Mouse (Mus musculus) layer of hippocampus, postnatal 36 days (tissue): Measurements from ENCODE around the gene P4ha3. TPM values are rescaled to one million over a fixed set of nuclear protein-coding genes. Genes with fewer than 3 reads are reported as not detected.
A peak's percentile ranks its signal among the peaks of the same experiment; 100 is the strongest.

ENCODE experiments used
- DNase-seq, 2 experiments: peaks; one replicate each; pipeline ENCODE4 v3.0.0; 2022
- total RNA-seq, 2 experiments: library from RNA; stranded (reverse); gene quantifications; 2 replicates each; pipeline ENCODE4 v1.2.3; 2021

The P4ha3 gene
- total RNA-seq, 2 experiments from 2014 or later, result 5.4 to 6.0 TPM

DNA sequence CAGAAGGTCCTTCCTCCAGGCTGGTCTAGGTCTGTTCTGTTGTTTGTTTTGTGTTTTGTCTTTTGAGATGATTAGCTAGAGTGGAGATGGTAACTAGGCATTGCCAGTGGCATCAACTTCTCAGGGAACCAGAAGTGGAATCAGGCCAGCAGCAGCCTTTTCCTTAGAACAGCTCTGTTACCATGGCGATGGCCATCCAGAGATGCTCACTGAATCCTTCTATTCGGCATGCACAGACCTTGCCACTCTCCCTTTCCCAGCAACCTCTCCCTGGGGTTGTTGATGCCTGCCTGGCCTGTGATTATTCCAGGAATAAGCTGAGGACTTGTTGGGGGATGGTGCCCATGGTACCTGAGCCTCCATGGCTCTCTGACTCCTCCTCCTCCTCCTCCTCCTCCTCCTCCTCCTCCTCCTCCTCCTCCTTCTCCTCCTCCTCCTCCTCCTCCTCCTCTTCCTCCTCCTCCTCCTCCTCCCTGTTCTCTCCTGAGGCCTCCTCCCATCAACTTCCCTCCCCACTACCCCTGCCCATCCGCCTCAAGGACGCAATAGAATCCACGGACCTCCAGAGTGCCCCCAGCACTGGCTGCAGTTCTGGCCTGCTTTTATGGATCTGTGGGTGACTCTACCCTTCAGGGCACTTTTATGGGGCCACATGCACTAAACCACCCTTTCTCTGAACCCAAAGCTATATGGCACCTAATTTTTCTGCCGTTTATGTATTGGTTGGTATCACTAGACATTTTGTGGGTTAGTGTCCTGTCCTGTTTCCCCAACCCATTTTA, 22.7 kb downstream of the P4ha3 start:
- DNase-seq, result peak; percentile 28 to 39

DNA sequence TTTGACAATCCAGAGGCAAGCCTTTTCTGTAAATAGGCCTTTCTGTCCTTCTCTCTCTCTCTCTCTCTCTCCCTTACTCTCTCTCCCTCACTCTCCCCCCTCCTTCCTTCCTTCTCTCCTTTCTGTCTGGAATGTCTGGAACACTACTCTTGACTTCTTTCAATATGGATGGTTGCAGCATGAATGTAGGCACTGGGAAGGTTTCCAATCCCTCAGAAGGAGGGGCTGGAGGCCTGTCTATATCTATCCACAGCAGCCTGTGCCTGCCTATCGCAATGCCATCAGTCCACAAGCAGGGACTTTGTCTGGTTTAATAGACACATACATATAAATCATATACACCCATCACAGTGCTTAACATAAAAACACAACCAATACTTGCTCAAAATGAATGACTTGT, 23.9 kb downstream of the P4ha3 start:
- DNase-seq, result no peak

DNA sequence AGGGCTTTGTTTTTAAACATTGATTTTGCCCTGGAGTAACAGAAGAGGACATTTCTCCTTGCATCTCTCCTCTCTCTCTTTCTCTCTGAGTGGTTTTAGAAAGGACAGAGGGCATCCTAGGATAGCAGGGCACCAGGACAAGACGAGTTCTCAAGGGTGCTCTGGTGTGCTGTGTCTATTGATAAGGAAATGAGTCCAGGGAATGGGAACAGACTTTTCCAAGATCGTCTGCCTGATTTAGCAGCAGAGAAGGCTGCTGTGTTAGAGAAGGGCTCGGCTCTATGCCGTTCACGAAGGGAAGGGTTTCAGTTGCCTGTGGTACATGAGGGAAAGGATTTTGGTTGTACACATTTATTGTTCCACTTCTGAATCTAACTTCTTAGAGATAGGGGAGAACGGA, 24.4 kb downstream of the P4ha3 start:
- no peak for DNase-seq

DNA sequence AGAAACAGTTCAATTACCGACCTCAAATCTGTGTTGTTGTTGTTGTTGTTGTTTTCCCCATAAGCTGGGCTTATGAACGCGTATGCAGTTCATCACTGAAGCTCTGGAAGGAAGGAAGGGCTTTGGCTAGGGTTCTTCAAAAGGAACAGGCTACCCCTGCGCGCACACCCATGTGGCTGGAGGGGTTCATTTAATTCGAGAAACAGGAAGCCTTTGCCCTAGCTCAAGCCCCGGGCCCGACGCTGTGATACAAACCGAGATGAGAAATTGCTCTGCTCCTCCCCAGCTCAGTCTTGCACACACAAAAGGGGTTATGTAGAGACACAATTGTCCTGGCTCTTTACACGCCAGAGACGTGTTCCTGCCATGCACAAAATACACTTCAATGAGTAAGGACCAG, 25.0 kb downstream of the P4ha3 start:
- DNase-seq, result no peak

DNA sequence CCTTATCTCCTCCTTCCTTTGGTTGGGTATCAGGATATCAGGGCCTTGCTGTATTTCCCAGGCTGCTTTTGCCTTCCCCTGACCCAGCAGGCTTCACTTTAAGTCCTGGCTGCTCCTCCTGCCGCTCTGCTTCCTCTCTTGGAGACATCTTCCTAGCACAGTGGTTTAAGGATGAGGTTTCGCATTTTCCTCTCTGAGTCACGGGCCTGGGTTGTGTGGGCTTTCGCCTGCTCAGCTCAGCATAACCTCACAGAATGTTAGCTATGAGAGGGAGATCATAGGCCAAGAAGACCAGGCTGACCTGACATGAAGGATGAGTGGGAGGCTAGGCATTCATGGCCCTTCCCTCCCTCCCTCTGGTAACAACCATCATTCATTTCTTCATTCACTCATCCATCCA, 27.4 kb downstream of the P4ha3 start:
- DNase-seq, result no peak

DNA sequence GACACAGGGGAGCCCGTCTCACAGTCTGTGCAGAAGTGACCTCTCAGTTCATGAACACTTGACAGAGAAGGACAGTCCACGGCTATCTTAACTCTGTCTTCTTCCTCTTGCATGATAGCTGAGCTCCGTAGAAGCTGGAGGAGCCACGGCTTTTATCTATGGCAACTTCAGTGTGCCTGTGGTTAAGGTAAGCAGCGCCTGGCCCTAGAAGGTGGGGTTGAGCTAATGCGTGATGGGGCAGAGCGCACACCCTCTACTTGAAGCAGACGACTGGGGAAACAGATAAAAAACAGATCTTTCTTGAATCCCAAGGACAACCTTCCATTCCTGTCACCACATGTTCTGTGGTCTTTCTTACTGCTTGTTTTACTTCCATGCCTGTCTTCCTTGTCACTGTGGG, 31.6 kb downstream of the P4ha3 start:
- DNase-seq, result no peak

DNA sequence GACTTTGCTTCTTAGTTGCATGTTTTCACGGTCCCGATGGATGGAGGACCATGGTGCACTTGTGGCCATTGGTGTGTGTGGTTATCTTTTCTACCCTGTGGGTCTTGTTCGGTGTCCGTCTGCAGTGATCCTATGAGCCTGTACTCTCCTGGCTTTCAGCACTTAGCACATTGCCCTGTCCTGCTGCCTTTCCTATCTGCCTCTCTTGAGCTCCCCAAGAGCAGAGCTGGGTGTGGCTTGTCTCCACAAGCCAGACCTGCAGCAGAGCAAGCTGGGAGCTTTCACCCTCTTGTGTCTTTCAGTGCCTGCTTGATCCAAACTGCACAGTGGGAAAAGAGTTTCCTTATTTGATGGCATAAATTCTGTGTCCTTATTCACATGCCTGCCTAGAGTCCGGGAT, 32.2 kb downstream of the P4ha3 start:
- DNase-seq, result no peak

DNA sequence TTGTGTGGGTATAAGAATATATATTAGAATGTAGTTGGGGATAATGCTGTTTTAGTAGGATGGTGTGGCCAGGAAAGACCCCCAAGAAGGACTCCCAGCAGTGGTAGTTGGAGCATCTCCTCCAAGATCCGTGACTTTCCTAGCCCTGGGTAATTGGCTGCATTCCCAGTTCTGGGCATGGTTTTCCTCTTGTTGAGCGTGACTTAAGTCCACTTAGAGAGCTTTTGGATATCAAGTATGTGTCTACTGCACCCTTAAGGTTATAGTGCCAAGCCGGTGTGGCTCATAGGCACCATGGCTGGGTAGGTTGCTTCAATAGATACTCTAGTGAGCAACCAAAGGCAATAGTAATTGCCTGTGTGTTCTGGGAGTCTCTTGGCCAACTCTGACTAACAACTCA, 38.4 kb downstream of the P4ha3 start:
- no peak for DNase-seq

DNA sequence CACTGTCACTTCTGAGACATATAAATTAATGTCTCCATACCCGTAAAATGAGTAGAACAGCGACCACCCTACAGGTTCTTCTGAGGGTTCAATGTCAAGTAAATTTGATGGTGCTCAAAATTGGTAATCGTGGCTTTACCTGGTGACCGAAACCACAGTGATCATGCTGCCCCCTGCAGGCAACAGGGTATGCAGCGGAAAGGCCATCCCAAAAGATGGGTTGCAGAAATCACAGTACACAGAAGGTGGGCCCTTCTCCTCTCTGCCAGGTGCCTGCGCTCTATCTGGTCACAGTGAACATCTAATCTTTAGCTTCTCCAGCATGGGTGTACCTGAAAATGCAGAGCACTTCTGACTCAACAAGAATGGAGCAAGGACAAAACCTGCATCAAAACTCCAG, 40.2 kb downstream of the P4ha3 start:
- peak in 1 of 2 experiments; percentile 30 for DNase-seq

DNA sequence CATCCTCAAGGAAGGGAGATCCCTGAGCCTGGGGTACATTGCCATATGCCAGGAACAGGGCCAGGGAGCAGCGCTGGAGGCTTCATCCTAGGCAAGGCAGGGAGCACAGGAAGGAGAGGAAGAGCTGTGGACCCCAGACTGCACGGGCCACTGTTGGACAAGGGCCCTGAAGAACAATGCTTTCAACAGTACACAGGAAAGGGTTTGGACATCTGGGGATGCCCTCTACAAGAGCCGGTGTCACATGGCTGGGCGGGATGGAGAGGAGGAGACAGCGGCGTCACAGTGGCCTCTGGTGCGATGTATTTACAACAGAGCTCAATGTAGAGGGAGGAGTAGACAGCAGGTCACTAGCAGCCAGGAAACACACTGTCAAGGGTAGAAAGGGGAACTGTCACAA, 42.2 kb downstream of the P4ha3 start:
- no peak for DNase-seq

DNA sequence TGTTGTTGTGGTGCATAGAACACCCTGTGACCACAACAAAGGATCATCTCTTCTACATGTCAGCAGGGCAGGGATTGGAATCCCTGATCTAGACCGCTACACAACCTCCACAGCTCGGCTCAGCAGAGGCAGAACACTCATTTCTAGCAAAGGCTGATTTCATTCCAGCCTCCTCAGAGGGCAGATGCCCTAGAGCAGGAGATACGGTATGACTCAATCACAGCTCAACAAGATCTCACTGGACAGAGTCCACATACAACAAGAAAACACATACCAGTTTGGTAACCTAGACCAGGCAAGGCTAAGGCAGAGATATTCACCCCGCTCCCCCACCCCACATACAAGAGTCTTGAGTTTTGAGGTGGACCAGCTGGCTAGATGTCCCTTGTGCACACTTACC, 43.3 kb downstream of the P4ha3 start:
- no peak for DNase-seq

DNA sequence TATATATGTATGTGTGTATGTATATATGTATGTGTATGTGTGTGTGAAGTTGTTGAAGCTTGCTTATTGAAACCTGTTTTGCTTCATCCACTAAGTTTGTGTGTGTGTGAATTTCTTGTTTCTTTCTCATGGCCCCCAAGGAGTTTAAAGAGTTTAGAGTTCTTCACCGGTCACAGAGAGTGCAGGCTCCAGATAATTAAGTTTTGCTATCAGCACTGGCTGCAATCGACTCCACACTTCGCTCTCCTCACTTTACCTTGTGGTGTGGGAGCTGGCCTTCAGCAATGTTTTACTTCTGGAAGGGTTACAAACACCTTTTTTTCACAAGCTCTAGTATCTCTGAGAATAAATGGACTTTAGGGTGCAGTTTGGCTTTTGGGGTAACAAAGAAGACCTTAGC, 45.9 kb downstream of the P4ha3 start:
- DNase-seq, result no peak

DNA sequence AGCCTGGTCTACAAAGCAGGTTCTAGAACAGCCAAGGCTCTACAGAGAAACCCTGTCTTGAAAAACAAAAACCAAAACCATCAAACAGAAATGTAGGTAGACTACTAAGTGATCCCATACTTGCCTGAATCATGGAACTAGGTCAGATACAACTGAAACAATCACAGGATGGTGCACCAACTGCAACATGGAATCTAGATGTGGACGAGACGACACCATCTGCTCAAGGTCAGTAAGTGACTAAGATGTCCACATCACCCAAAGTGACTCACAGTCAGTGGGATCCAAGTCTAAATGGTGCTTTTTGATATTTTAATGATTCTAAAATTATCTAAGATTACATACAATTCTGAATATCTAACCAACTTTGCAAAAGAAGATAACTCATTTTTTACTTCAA, 50.6 kb downstream of the P4ha3 start:
- DNase-seq, result no peak

DNA sequence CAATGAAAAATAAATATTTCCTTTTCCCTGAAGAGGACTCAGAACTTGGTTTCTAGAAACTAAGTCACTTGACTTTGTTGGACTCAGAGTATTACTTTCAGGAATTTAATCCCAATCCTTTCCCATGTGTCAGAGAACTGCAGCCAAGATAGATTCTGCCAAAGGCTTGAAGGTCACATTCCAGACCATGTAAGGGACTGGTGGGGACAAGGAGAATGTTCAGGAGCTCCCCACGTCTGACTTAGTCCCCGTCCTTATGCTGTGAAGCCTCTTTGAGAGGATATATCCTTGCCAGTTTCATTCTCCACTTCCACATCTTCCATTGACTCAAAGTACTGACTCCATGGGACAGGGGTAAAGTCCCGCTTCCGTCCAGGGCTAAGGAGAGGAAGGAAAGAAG, 69.7 kb downstream of the P4ha3 start:
- no peak for DNase-seq

DNA sequence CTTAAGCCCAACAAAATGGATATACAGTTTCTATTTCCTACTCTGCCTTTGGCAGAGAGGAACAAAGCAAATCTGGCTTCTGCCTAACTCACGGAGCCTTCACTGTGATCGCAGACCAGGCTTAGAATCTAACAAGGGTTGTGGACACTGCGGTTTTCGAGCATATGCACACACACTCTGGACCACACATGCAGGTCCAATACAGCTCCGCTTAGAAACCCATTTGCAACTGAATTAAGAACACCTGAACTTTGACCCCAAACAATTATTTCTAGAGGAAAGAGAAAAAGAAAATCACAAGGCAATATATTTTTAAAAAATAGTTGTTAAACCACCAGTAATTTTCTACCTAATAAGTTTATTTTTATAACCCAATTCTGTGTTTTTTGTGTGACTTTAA, 71.0 kb downstream of the P4ha3 start:
- no peak for DNase-seq

DNA sequence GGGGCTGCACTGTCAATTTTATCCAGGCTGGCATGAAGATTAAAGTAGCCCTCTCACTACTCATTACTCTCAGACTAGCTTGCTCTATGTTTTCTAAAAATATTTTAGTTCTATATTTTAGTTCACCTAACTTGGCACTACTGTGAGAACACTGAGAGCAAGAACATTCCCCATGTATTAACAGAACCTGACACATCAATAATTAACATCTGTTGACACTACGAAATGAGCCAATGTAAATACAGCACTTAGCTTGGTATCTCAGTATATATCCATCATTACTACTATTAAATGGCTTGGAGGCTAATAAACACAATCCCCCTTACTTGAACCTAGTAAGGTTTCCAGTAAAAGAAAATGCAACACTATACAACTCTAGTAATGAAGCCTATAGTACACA, 71.4 kb downstream of the P4ha3 start:
- DNase-seq, result no peak

DNA sequence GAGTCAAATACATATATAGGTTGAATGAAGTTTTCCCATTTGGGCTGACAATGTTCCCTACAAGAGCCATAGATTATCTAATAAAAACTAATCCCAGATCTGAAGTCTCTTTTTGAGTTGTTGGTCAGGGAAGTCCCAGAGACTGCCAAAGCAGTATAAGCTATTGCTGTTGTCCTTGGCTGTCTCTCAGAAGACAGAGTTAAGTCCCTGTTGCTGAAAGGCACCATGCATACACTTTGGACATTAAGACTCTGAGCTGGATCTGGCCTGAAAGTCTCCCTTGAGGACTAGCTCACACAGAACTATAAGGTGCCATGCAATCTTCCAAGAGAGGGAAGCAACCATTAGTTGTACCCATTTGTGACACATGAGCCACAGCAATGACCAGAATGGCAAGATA, 72.5 kb downstream of the P4ha3 start:
- DNase-seq, result no peak

DNA sequence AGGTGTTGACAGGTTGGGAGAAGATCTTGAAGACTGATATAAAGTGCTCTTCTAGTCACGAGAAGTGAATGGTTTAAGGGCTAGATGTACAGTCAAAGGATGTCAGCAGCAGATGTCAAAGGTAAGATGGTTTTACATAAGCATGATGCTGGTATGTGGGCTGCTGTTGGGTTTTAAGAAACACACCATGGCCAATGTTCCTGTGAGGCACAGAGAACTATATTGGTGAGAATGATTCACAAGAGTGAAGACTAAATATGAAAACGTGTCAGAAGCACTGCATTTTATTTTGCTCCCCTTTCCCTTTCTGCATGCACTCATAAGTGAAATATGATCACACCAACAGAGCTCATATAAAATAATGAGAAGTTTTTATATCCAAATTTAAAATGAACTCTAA, 77.8 kb downstream of the P4ha3 start:
- DNase-seq, result no peak

DNA sequence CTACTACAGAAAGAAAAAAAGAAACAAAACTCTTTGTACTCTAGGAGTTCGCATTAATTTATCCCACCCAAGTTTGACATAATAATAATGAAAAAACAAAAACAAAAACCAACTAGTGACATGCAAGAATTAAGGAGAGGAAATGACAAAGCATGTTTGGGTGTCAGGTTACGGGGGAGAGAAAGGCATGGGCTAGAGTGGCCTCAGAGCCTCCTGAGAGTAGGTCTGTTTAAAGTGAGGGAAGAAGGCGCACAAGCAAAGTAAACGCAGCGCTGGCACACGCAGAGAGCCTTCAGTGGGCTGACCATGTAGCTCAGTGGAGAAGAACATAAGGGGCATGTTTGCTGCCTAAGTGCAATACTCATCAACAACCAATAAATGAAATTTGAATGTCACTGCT, 79.6 kb downstream of the P4ha3 start:
- DNase-seq, result no peak

Other genes with a start within 250 kb of the P4ha3 start
- gene Pold3, start 164.0 kb upstream of the P4ha3 start, total RNA-seq, result 10 to 100 TPM; 32.1 to 33.5 TPM
- gene Lipt2, start 126.2 kb upstream of the P4ha3 start, total RNA-seq, result 1 to 10 TPM; 5.7 to 7.1 TPM
- not detected for gene Kcne3, start 109.0 kb upstream of the P4ha3 start, total RNA-seq
- gene Pgm2l1, start 58.1 kb upstream of the P4ha3 start, total RNA-seq, result 100 to 1,000 TPM; 282 to 309 TPM
- 10 to 100 TPM; 24.3 to 26.3 TPM for gene C2cd3, start 86.7 kb downstream of the P4ha3 start, total RNA-seq
- 100 to 1,000 TPM; 141 to 158 TPM for gene Ppme1, start 86.8 kb downstream of the P4ha3 start, total RNA-seq
- gene Ucp3, start 187.5 kb downstream of the P4ha3 start, total RNA-seq, result 1 to 10 TPM; 1.3 to 2.5 TPM
- gene Ucp2, start 207.8 kb downstream of the P4ha3 start, total RNA-seq, result 10 to 100 TPM; 67.5 to 87.2 TPM
- gene Dnajb13, start 229.4 kb downstream of the P4ha3 start, total RNA-seq, result under 1 TPM; 0.43 to 0.50 TPM